Mouse (Mus musculus) megakaryocyte, embryonic 14.5 days (primary cell): ENCODE data around the gene Tardbp.

Experiments used
- FLI1 ChIP-seq: IDR thresholded peaks from 2 replicates; pipeline ENCODE4 v1.6.1; 2012; ENCODE audit warnings: low read length, inconsistent platforms, mixed read lengths
- GATA1 ChIP-seq: IDR thresholded peaks from 3 replicates; pipeline ENCODE4 v1.6.1; 2012; ENCODE audit warnings: mixed read lengths, low read length, inconsistent platforms, borderline replicate concordance

- no peak for TF ChIP-seq GATA1
- TF ChIP-seq FLI1, result no peak
Measured at GRCm38 (mm10) chr4:148602357-148603120, 24.3 kb downstream of the Tardbp start, which contains the start of gene Masp2.
